Mouse (Mus musculus): ENCODE data around the gene Syp. TPM values are rescaled to one million over a fixed set of nuclear protein-coding genes. Genes with fewer than 3 reads are reported as not detected.

Gene Syp
- polyA plus RNA-seq, 1 experiment from 2014 or later = 197 TPM

DNA sequence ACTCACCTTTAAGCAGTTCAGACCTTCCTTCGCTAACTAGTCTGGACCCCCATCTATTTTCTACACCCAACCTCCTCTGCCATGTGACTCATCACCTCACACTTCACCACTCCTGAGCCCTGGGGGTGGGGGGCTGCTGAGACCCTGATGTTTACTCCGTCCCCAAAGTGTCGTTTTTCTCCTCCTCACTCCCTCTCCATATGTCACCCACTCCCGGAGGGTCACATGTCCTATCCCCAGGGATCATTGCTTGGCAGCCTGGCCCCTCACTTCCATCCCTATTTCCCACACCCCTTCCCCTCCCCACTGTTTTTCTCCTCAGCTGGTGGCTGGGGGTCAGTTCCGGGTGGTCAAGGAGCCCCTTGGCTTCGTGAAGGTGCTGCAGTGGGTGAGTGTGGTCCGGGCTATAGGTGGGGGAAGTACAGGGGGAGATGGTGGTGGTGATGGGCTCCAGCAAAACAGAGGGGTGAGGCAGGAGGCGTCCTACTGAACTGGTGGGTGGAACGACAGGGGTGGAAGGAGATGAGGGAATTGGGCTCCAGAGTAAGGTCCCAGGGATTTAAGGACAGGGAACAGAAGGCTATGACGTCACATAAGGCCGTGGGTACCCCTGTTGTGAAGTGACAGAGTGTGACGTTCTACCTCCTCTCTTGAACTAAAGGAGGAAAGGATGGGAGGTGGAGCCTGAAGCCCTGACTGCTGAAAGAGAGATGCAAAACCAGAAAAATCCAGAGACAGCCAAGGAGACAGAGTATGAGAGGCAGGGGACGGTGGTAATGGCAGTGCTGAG is 1.5 kb downstream of the Syp start:
- no peaks in the 10 kb centered on the region for H3K9me3 ChIP-seq
- H3K4me3 ChIP-seq = peak overlapping the region; percentile 51
- WGBS = 27% methylated on average over 13 of the region's 13 CpGs
- peak overlapping the region; percentile 63 for H3K4me2 ChIP-seq
- H3K9ac ChIP-seq = peak overlapping the region; percentile 64
- peak overlapping the region; percentile 87 for H3K27ac ChIP-seq (replicated peaks)
- peak; percentile 36 for ATAC-seq (ENCODE audit: low FRiP score, low read depth)
- H3K4me1 ChIP-seq (replicated peaks) = 0 out of 2 replicates have a peak, but pooled peaks cover 6% of the 10 kb centered on the region
- H3K36me3 ChIP-seq = no peaks in the 10 kb centered on the region
- H3K27me3 ChIP-seq = no peaks in the 10 kb centered on the region

DNA sequence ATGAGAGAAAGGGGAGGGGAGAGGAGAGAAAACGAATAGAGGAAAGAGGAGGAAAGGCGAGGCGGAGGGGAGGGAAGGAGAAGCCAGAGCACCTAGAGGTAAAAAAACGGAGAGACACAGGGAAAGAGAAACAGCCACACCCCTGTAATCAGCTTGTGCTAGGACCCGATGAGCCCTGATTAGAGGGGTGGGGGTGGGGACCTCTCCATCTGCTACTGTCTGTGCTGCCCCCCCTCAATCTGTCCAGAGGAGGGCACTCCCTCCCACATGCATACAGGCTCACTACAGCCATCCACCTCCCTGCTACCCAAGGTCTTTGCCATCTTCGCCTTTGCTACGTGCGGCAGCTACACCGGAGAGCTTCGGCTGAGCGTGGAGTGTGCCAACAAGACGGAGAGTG is 2.5 kb downstream of the Syp start:
- Histone ChIP-seq H3K4me2 (peak overlapping the region; percentile 63), H3K4me1 (replicated peaks) (0 out of 2 replicates have a peak, but pooled peaks cover 6% of the 10 kb centered on the region), H3K9me3 (no peaks in the 10 kb centered on the region), H3K27me3 (no peaks in the 10 kb centered on the region), H3K4me3 (peak overlapping the region; percentile 22; the same call in 1 of the 2 replicates), H3K36me3 (no peaks in the 10 kb centered on the region), H3K27ac (replicated peaks) (no peak overlapping the region), H3K9ac (0 out of 2 replicates have a peak overlapping the region, but pooled peaks have one; percentile 16)
- ATAC-seq (ENCODE audit: low FRiP score, low read depth) = no peak
- WGBS = 63% methylated on average over 10 of the region's 12 CpGs

DNA sequence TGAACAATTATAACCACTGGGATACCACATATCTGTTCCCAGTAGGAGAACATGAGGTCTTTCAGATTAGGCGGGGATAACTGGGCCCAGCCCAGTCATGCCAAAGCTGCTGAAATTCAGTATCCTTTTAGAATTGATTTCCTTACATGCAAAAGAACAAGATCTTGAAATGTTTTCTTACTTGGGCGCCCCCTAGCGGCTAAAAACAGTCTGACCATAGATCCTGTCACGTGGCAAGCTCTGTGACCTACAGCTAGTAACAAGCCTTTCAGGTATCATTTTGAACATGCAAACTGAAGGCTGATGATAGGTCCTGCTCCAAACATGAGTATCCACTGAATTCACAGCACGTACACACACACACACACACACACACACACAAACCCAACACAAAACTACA is 7.1 kb downstream of the Syp start:
- ATAC-seq (ENCODE audit: low FRiP score, low read depth) = no peak
- Histone ChIP-seq H3K4me3 (no peak overlapping the region), H3K4me1 (replicated peaks) (peaks cover 11% of the 10 kb centered on the region), H3K9me3 (no peaks in the 10 kb centered on the region), H3K36me3 (no peaks in the 10 kb centered on the region), H3K27ac (replicated peaks) (no peak overlapping the region), H3K4me2 (no peak overlapping the region), H3K27me3 (no peaks in the 10 kb centered on the region), H3K9ac (no peak overlapping the region)
- WGBS = 20% methylated on average over 5 of the region's 5 CpGs

DNA sequence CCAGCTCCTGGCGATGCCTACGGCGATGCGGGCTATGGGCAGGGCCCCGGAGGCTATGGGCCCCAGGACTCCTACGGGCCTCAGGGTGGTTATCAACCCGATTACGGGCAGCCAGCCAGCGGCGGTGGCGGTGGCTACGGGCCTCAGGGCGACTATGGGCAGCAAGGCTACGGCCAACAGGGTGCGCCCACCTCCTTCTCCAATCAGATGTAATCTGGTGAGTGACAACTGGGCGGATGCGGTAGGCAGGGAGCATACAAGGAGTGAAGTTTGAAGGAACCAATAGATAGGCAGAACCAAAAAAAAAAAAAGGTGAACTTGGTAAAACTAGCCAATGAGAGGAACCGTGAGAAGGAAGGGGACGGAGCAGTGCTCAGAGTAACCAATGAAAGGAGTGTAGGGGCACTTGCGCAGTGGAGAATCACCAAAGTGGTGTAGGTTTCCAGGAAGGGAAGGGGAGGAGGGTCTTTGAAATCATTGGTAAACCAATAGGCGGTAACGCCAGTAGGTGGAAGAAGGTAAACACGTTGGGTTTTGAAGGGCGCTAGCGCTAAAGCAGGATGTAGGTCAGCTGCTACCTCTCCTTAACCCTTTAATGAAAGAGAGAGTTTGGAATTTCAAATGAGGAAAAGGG is 10.5 kb downstream of the Syp start:
- Histone ChIP-seq H3K4me1 (replicated peaks) (peaks cover 4% of the 10 kb centered on the region), H3K4me2 (peak overlapping the region; percentile 55), H3K36me3 (no peaks in the 10 kb centered on the region), H3K27me3 (no peaks in the 10 kb centered on the region), H3K9ac (peak overlapping the region; percentile 19; the same call in 1 of the 2 replicates), H3K9me3 (no peaks in the 10 kb centered on the region), H3K27ac (replicated peaks) (peak overlapping the region; percentile 75), H3K4me3 (peak overlapping the region; percentile 37)
- WGBS = 13% methylated on average over 25 of the region's 25 CpGs
- ATAC-seq (ENCODE audit: low FRiP score, low read depth) = peak; percentile 95

DNA sequence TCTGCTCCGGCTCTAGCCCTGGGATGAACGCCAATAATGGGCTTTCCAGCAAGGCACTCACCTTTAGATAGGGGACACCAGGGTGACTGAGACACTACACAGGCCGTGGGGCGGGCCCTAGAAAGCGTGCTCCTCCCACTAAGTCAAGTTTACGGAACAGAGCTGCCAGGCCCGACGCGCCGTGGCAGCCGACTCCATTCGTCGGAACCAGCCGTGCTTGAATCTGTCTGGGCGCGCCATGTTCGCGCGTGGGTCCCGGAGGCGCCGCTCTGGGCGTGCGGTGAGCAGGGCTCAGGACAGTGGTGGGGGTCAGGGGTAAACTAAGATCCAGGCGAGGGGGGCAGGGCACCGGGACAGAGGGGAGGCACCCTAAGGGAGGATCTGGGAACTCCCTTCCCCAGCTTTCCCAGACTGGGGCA is 19.0 kb downstream of the Syp start, which contains the start of gene Prickle3:
Gene Prickle3, plus strand, starts transcription at position 40 of the 419 bp plus-strand sequence.
- peak; percentile 61; the same call in 1 of the 2 replicates for ATAC-seq (ENCODE audit: low FRiP score, low read depth)

DNA sequence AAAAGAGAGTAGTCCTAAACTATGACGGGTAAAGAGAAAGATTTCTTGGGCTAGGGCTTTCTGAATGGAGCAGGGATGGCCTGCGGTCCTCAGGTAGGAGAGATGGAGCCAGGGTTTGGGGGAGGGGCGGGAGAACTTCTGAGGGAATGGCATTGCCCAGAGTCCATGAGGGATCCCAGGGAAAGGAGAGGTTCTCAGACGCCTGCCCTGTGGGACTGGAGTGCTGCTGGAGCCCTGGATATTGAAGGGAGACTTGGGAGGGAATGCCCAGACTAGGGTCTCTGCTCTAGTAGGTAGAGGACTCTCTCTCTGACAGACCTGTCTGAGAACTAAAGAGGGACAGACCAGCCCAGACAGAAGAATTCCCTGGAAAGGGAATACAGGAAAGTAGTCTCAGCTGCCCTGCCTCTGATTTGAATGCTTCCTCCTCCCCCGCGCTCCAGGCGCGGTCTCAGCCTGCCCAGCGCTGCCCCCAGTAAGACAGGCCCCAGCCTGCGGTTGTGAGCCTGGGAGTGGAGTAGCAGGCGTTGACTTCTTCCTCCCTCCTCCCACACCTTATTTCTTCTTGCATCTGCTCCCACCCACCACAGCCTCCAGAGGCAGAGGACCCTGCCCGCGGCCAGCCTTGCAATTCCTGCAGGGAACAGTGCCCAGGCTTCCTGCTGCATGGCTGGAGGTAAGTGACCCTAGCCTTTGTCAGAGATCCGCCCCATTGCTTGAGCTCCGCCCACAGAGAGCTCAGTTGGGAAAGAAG is 19.9 kb downstream of the Syp start:
- no peaks in the 10 kb centered on the region for H3K36me3 ChIP-seq
- peak; percentile 48; the same call in 1 of the 2 replicates for ATAC-seq (ENCODE audit: low FRiP score, low read depth)
- H3K4me2 ChIP-seq = peak overlapping the region; percentile 1; the same call in 1 of the 2 replicates
- H3K27me3 ChIP-seq = no peaks in the 10 kb centered on the region
- no peak overlapping the region for H3K4me3 ChIP-seq
- H3K27ac ChIP-seq (replicated peaks) = no peak overlapping the region
- no peak overlapping the region for H3K9ac ChIP-seq
- no peaks in the 10 kb centered on the region for H3K9me3 ChIP-seq
- H3K4me1 ChIP-seq (replicated peaks) = no peaks in the 10 kb centered on the region
- 29% methylated on average over 15 of the region's 15 CpGs for WGBS

More for the DNA sequence above, 19.0 kb downstream of the Syp start, which contains the start of gene Prickle3:
- Histone ChIP-seq H3K9me3 (no peaks in the 10 kb centered on the region), H3K4me2 (peak within 1 kb of the TSS; percentile 52), H3K27me3 (no peaks in the 10 kb centered on the region), H3K36me3 (no peaks in the 10 kb centered on the region), H3K4me1 (replicated peaks) (no peaks in the 10 kb centered on the region), H3K27ac (replicated peaks) (no peak within 1 kb of the TSS), H3K4me3 (peak within 1 kb of the TSS; percentile 30), H3K9ac (peak within 1 kb of the TSS; percentile 22; the same call in 1 of the 2 replicates)
- 18% methylated on average over 26 of the region's 26 CpGs for WGBS

DNA sequence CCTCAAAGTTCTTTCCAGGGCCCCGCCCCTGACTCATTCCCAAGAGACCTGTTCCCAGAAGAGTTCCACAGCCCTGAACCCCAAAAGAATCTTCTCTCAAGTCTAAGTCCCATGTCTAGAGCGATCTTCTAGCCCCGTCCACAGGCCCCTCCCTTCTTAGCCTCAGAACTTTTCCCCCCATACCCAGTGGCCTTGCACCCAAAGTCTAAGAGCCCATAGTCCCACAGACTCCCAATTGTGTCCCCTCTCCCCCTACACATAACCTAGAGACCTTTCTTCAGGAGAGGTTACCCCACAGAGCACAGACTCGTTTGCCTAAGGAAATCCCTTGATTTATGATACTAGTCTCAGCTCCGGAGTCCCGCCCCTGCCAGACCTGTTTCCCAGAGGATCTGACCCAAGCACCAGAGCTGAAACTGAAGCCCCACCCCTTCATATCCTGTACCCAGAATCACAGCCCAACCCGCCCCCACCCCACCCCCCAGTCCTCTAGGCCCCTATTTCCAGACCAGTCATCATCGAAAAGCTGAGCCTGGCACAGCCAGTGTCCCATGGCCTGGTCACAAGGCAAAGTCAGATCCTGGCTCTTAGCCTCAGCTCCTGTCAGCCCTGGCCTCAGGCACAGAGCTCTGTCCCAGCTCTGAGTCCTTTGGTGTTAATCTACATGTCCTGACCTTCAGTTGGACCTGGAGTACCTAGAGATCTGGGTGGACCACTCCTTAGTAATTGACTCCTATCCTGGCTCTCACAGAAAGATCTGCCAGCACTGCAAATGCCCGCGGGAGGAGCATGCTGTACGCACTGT is 20.7 kb downstream of the Syp start:
- Histone ChIP-seq H3K4me3 (no peak overlapping the region), H3K4me2 (no peak overlapping the region), H3K9ac (no peak overlapping the region), H3K9me3 (no peaks in the 10 kb centered on the region), H3K27me3 (no peaks in the 10 kb centered on the region), H3K36me3 (no peaks in the 10 kb centered on the region), H3K27ac (replicated peaks) (no peak overlapping the region), H3K4me1 (replicated peaks) (no peaks in the 10 kb centered on the region)
- WGBS = 47% methylated on average over 11 of the region's 11 CpGs
- 0 out of 2 replicates have a peak, but pooled peaks have one; percentile 19 for ATAC-seq (ENCODE audit: low FRiP score, low read depth)

DNA sequence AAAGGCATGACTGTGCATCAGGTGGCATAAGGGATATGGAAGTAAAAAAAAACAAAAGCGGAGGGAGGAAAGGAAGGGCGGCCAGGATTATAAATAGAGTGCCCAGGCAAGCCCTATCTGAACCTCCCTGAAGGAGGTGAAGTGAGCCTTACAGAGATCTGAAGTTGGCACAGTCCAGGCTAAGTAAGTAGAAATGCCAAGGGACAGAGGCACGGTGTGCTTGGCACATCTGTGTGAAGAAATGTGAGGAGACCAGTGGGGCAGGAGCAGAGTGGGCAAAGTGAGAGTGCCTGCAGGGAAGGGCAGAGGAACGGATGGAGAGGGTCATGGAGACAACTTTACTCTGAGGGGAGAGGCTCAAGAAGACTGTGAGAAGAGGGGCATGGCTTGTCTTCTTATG is 22.8 kb downstream of the Syp start:
- Histone ChIP-seq H3K36me3 (no peaks in the 10 kb centered on the region), H3K4me1 (replicated peaks) (no peaks in the 10 kb centered on the region), H3K4me2 (no peak overlapping the region), H3K27me3 (no peaks in the 10 kb centered on the region), H3K27ac (replicated peaks) (no peak overlapping the region), H3K9me3 (no peaks in the 10 kb centered on the region), H3K4me3 (no peak overlapping the region), H3K9ac (no peak overlapping the region)
- WGBS = 88% methylated on average over 4 of the region's 4 CpGs
- no peak for ATAC-seq (ENCODE audit: low FRiP score, low read depth)

DNA sequence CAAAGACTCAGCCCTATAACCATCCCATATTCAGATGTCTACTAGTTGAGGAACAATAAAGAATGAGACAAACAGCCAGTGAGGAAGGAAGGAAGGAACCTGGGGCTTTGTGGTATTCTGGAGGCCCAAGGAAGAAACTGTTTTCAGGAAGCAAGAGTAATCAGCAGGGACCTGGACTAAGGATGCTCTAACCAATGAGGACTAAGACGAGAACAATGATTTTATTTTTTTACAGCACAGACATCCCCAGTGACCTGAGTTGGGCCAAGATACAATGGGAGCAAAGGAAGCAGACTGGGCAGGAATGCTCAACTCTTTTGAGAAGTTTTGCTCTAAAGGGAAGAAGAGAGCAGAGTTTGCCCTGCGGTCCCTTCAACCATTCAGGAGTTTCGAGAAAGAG is 24.7 kb downstream of the Syp start:
- Histone ChIP-seq H3K4me2 (no peak overlapping the region), H3K27ac (replicated peaks) (no peak overlapping the region), H3K9ac (no peak overlapping the region), H3K27me3 (no peaks in the 10 kb centered on the region), H3K36me3 (no peaks in the 10 kb centered on the region), H3K4me3 (no peak overlapping the region), H3K4me1 (replicated peaks) (no peaks in the 10 kb centered on the region), H3K9me3 (no peaks in the 10 kb centered on the region)
- 92% methylated on average over 3 of the region's 3 CpGs for WGBS
- ATAC-seq (ENCODE audit: low FRiP score, low read depth) = no peak

DNA sequence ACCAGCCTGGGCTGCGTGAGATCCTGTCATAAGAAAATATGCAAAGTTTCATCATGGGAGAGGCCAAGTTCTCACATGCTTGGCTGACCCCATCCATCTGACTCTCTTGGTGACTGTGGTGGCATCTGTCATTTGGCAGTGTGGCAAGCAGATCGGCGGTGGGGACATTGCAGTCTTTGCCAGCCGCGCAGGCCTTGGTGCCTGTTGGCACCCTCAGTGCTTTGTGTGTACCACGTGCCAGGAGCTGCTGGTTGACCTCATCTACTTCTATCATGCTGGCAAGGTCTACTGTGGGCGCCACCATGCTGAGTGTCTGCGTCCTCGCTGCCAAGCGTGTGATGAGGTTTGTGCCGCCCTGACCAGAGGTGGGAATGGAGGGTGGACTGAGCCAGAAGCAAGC is 26.5 kb downstream of the Syp start:
- ATAC-seq (ENCODE audit: low FRiP score, low read depth) = peak; percentile 77
- no peak overlapping the region for H3K4me2 ChIP-seq
- 80% methylated on average over 11 of the region's 11 CpGs for WGBS
- H3K27ac ChIP-seq (replicated peaks) = no peak overlapping the region
- no peak overlapping the region for H3K9ac ChIP-seq
- H3K9me3 ChIP-seq = no peaks in the 10 kb centered on the region
- no peak overlapping the region for H3K4me3 ChIP-seq
- H3K4me1 ChIP-seq (replicated peaks) = no peaks in the 10 kb centered on the region
- H3K36me3 ChIP-seq = no peaks in the 10 kb centered on the region
- H3K27me3 ChIP-seq = no peaks in the 10 kb centered on the region
